Mouse (Mus musculus) kidney, adult 2 months (tissue): ENCODE data around the gene Thsd7a.

ENCODE experiments used
- CTCF ChIP-seq: fragments of 200-500 bp; conservative IDR thresholded peaks from 2 replicates; pipeline ENCODE4 v1.5.1; 2011; ENCODE audit warnings: low read depth, mild to moderate bottlenecking, control low read depth, low read length, moderate library complexity, mixed read lengths; ENCODE audit not compliant: insufficient read depth, insufficient read length
- POLR2A ChIP-seq: fragments of 200-500 bp; IDR thresholded peaks from one replicate; pipeline ENCODE4 v1.6.1; 2011; ENCODE audit warnings: low read depth, low read length, control low read depth

DNA sequence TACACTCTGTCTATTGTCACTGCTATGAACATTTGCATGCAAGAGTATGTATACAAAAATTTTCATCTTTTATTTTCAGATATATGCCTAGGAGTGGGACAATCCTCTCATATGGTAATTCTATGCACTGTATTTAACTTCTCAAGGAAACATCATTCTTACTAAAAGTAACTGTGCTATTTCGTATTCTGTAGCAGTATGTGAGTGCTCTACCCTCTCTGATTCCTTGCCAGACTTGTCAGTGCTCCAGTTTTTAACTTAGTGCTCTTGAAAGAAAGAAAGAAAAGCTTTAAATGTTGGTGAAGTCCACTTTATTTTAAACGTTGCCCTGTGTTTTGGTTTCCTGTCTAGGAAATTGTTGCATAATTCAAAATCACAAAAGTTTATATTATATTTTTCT, 395.6 kb downstream of the Thsd7a start:
- TF ChIP-seq POLR2A (no peak), CTCF (no peak)
